Mouse (Mus musculus) kidney, embryonic 14.5 days (tissue): ENCODE measurements around the gene Mafg. TPM values are rescaled to one million over a fixed set of nuclear protein-coding genes. Genes with fewer than 3 reads are reported as not detected.

Experiments used
- ATAC-seq: fragments of 200-750 bp; cut with Nextera tagmentation; 2 replicates; pipeline ENCODE4 v1.8.0; 2017; ENCODE audit warnings: moderate number of reproducible peaks, mild to moderate bottlenecking, moderate TSS enrichment, moderate library complexity; ENCODE audit not compliant: low FRiP score, low TSS enrichment
- H3K27ac ChIP-seq: fragments of 300-500 bp; sonication (generic); 2 replicates; pipeline ENCODE4 v1.5.1; 2014; ENCODE audit warnings: low read depth, mild to moderate bottlenecking, low read length, moderate library complexity, mixed read lengths
- H3K27me3 ChIP-seq: fragments of 300-500 bp; sonication (generic); 2 replicates; pipeline ENCODE4 v1.6.1; 2014; ENCODE audit warnings: mild to moderate bottlenecking, low read length; ENCODE audit not compliant: control insufficient read depth, insufficient read depth
- H3K36me3 ChIP-seq: fragments of 300-500 bp; sonication (generic); 2 replicates; pipeline ENCODE4 v1.6.1; 2014; ENCODE audit warnings: low read length, mixed read lengths; ENCODE audit not compliant: control insufficient read depth, insufficient read depth
- H3K4me1 ChIP-seq: fragments of 300-500 bp; sonication (generic); 2 replicates; pipeline ENCODE4 v1.6.1; 2014; ENCODE audit warnings: low read length, mixed read lengths; ENCODE audit not compliant: control insufficient read depth, insufficient read depth
- H3K4me2 ChIP-seq: fragments of 300-500 bp; sonication (generic); replicated peaks from 2 replicates; pipeline ENCODE4 v1.6.1; 2014; ENCODE audit warnings: low read depth, mild to moderate bottlenecking, low read length
- H3K4me3 ChIP-seq: fragments of 300-500 bp; sonication (generic); 2 replicates; pipeline ENCODE4 v1.5.1; 2014; ENCODE audit warnings: mild to moderate bottlenecking, low read length
- H3K9ac ChIP-seq: fragments of 300-500 bp; sonication (generic); 2 replicates; pipeline ENCODE4 v1.6.1; 2014; ENCODE audit warnings: low read depth, mild to moderate bottlenecking, low read length, moderate library complexity
- H3K9me3 ChIP-seq: fragments of 300-500 bp; sonication (generic); 2 replicates; pipeline ENCODE4 v1.6.1; 2016; ENCODE audit warnings: low read length; ENCODE audit not compliant: control insufficient read depth
- WGBS: fragments of 180-500 bp; shearing (Covaris S2); extraction: QIAGEN DNeasy Blood & Tissue Kit; methylation state at CpG from one replicate; pipeline ENCODE4 v1.1.7; 2014; 5-methylcytosine and 5-hydroxymethylcytosine counted together
- polyA plus RNA-seq: library from polyadenylated mRNA; unstranded; fragments of >200 nt; fragmentation: Nextera tagmentation; extraction: Ambion mirVana; gene quantifications from 2 replicates; pipeline ENCODE4 v1.2.1, GENCODE M21; 2014

Gene Mafg
- polyA plus RNA-seq, 1 experiment from 2014 or later, result 27.9 TPM

DNA sequence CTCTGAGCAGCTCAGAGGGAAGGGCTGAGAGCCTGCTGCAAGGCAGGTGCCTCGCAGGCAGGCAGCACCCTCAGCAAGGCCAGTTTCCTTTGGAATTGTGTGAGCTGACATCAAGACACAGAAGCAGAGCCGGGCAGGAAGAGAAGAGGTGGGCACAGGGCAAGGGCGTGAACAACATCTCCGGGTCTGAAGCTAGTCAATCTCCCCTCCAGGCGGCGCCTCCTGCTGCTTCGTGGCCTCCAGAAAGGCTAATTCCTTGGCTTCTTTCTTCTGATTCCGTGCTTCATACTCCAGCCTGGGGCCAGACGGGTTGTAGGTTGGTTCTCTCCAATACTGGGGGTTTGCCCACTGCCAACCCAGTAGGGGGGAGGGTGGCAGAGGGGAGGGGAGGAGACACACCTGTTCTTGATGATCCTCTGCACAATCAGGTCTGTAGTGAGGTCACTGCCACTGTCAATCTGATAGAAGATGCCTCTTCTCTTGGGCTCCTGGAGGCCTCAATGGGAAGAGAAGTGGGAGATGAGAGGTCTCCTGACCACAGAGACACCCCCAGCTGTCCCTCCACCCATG, 22.8 kb downstream of the Mafg start:
- Histone ChIP-seq H3K27ac (no peak overlapping the region), H3K9ac (no peak overlapping the region), H3K4me1 (peaks cover 18% of the 10 kb centered on the region; the same call in 1 of the 2 replicates), H3K9me3 (no peaks in the 10 kb centered on the region), H3K4me3 (no peak overlapping the region), H3K36me3 (peaks cover 32% of the 10 kb centered on the region; the same call in 1 of the 2 replicates), H3K27me3 (0 out of 2 replicates have a peak, but pooled peaks cover 5% of the 10 kb centered on the region), H3K4me2 (no peak overlapping the region)
- 89% methylated on average over 9 of the region's 9 CpGs for WGBS
- no peak for ATAC-seq

GRCm38 (mm10) chr11:120609250-120609649, 24.1 kb downstream of the Mafg start:
- peak overlapping the region; percentile 66 for H3K4me2 ChIP-seq
- no peak overlapping the region for H3K27ac ChIP-seq
- H3K9me3 ChIP-seq, result no peaks in the 10 kb centered on the region
- 28% methylated on average over 7 of the region's 8 CpGs for WGBS
- peak overlapping the region; percentile 59; the same call in 1 of the 2 replicates for H3K9ac ChIP-seq
- H3K4me1 ChIP-seq, result peaks cover 18% of the 10 kb centered on the region; the same call in 1 of the 2 replicates
- peak; percentile 48; the same call in 1 of the 2 replicates for ATAC-seq
- 0 out of 2 replicates have a peak, but pooled peaks cover 5% of the 10 kb centered on the region for H3K27me3 ChIP-seq
- peaks cover 38% of the 10 kb centered on the region; the same call in 1 of the 2 replicates for H3K36me3 ChIP-seq
- H3K4me3 ChIP-seq, result no peak overlapping the region; the same call in 1 of the 2 replicates

DNA sequence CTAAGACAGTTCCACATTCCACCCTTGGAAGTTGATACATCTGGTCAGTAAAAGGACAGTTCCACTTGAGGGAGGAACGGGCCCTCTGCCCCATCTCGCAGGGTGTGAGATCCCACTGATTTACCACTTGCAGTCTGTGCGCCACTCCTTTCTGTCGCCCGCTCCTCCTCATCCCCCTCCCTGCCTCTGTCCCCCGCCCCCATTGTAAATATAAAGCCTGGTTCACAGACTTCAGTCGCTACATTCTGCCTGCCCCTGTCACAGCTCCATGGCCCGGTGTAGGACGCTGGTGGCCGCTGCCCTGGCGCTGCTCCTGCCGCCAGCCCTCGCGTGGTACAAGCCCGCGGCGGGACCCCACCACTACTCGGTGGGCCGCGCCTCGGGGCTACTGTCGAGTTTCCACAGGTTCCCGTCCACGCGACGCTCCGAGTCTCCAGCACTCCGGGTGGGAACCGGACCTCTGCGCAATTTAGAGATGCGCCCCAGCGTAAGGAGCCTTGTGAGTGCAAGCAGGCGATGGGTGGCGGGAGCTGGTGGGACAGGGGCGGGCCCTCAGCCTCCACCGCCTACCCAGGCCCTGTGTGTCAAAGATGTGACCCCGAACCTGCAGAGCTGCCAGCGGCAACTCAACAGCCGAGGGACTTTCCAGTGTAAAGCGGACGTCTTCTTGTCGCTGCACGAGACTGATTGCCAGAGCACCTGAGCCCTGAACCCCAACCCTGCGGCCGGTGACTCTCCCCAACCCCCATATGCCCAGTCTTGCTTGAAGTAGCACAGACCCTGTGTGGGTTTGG, 25.0 kb downstream of the Mafg start, which contains the start of gene Npb:
TSS of gene Npb (plus strand) at position 237 of the 794 bp plus-strand sequence.
- Histone ChIP-seq H3K4me3 (peak within 1 kb of the TSS; percentile 35), H3K9me3 (no peaks in the 10 kb centered on the region), H3K4me1 (peaks cover 18% of the 10 kb centered on the region; the same call in 1 of the 2 replicates), H3K9ac (peak within 1 kb of the TSS; percentile 59), H3K27ac (no peak within 1 kb of the TSS), H3K36me3 (peaks cover 45% of the 10 kb centered on the region), H3K27me3 (0 out of 2 replicates have a peak, but pooled peaks cover 5% of the 10 kb centered on the region), H3K4me2 (peak within 1 kb of the TSS; percentile 66)
- 3% methylated on average over 45 of the region's 45 CpGs for whole genome bisulfite sequencing
- ATAC-seq, result peak; percentile 64

DNA sequence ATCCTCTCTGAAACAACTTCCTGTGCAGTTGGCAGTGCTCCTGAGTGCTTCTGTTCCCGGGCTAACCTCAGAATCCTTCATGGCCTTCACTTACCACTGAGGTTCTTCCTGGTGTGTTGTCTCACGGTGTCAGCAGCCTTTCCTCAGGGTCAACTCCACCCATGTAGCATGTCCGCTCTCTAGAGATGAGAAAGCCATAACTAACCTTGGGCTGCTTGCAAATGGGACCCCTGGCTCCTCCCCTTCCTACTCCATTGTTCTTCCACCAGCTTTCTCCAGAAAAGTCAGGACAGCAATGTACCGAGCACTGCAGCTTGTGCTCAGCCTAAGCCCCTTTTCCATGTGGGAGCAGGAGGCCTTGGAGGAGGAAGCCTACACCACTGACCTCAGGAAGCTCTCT, 26.6 kb downstream of the Mafg start:
- no peaks in the 10 kb centered on the region for H3K9me3 ChIP-seq
- 0 out of 2 replicates have a peak, but pooled peaks cover 5% of the 10 kb centered on the region for H3K27me3 ChIP-seq
- WGBS, result 78% methylated on average over 4 of the region's 4 CpGs
- H3K27ac ChIP-seq, result no peak overlapping the region
- ATAC-seq, result no peak
- no peak overlapping the region for H3K9ac ChIP-seq
- peaks cover 18% of the 10 kb centered on the region; the same call in 1 of the 2 replicates for H3K4me1 ChIP-seq
- peaks cover 57% of the 10 kb centered on the region for H3K36me3 ChIP-seq
- no peak overlapping the region for H3K4me2 ChIP-seq
- no peak overlapping the region for H3K4me3 ChIP-seq

DNA sequence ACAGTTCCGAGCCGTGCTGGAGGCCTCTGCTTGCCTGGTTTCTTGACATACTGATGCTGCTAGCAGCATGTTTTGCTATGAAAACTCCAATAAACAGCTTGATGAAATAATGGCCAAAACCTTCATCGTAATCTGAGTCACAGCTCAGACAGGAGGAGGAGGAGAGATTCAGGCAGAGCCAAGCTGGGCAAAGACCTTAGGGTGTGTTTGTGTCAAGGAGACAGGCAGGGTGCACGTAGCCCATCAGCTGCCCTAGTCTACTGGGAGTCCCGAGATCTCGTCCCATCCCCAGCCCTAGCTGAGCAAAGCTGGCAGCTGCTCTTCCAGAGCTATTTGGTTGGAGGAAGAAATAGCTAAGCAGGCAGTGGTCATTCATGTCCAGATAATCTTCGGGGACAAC, 27.7 kb downstream of the Mafg start:
- Histone ChIP-seq H3K9me3 (no peaks in the 10 kb centered on the region), H3K4me3 (no peak overlapping the region), H3K36me3 (peaks cover 53% of the 10 kb centered on the region), H3K4me2 (no peak overlapping the region), H3K9ac (no peak overlapping the region), H3K4me1 (peaks cover 18% of the 10 kb centered on the region; the same call in 1 of the 2 replicates), H3K27ac (no peak overlapping the region), H3K27me3 (0 out of 2 replicates have a peak, but pooled peaks cover 5% of the 10 kb centered on the region)
- no peak for ATAC-seq
- WGBS, result 90% methylated on average over 7 of the region's 7 CpGs

- Histone ChIP-seq H3K4me3 (no peak overlapping the region), H3K4me2 (no peak overlapping the region), H3K27me3 (no peaks in the 10 kb centered on the region), H3K9me3 (no peaks in the 10 kb centered on the region), H3K27ac (no peak overlapping the region), H3K36me3 (peaks cover 50% of the 10 kb centered on the region), H3K4me1 (peaks cover 19% of the 10 kb centered on the region; the same call in 1 of the 2 replicates), H3K9ac (no peak overlapping the region)
- WGBS, result 82% methylated on average over 2 of the region's 2 CpGs
- ATAC-seq, result no peak
Measured at GRCm38 (mm10) chr11:120603545-120603944, 29.9 kb downstream of the Mafg start.

GRCm38 (mm10) chr11:120600716-120601115, 32.7 kb downstream of the Mafg start:
- no peak overlapping the region for H3K27ac ChIP-seq
- no peaks in the 10 kb centered on the region for H3K9me3 ChIP-seq
- peak overlapping the region; percentile 7; the same call in 1 of the 2 replicates for H3K9ac ChIP-seq
- H3K36me3 ChIP-seq, result peaks cover 61% of the 10 kb centered on the region
- no peak overlapping the region for H3K4me2 ChIP-seq
- no peak for ATAC-seq
- H3K4me1 ChIP-seq, result peaks cover 22% of the 10 kb centered on the region
- no peaks in the 10 kb centered on the region for H3K27me3 ChIP-seq
- no peak overlapping the region for H3K4me3 ChIP-seq
- 95% methylated on average over 3 of the region's 3 CpGs for WGBS

DNA sequence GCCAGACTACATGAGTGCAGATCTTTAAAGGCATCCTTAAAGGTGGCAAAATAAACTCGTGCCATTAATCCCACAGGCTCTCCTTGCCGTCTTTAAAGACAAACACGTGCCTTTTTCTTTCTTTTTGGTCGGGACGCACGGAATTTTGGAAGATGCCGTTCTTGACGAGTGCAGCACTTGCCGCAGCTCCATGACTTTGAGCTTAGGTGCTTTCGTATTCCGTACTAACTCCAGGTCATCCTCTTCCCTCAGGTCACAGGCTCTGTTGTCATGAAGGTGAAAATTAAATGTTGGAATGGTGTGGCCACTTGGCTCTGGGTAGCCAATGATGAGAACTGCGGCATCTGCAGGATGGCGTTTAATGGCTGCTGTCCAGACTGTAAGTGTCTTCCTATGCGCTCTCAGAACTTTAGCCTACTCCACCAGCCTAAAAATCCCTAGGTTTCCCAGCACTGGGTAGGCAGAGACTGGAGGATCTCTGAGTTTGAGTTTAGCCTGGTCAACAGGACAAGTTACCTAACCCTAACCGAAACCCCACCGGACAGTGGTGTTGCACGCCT, 34.3 kb downstream of the Mafg start:
- peak overlapping the region; percentile 100 for H3K9ac ChIP-seq
- no peaks in the 10 kb centered on the region for H3K27me3 ChIP-seq
- WGBS, result 44% methylated on average over 17 of the region's 17 CpGs
- H3K27ac ChIP-seq, result peak overlapping the region; percentile 87
- peaks cover 22% of the 10 kb centered on the region for H3K4me1 ChIP-seq
- no peaks in the 10 kb centered on the region for H3K9me3 ChIP-seq
- H3K4me2 ChIP-seq, result peak overlapping the region; percentile 80
- peaks cover 61% of the 10 kb centered on the region for H3K36me3 ChIP-seq
- no peak for ATAC-seq
- peak overlapping the region; percentile 99 for H3K4me3 ChIP-seq
